Mouse (Mus musculus): ENCODE measurements at regions not wholly inside any gene's neighbourhood (a gene's known extent, or its start where the extent isn't known, plus 50 kb on each side); places are given as distances from the start of the nearest gene placed in this dataset.

GRCm38 (mm10) chr14:100461141-100462043 lies 176.9 kb upstream of the Klf12 start:
- Histone ChIP-seq H3K4me3 (no peak overlapping the region), H3K27me3 (ENCODE audit: control insufficient read depth, insufficient read depth, insufficient read length) (no peaks in the 10 kb centered on the region), H3K36me3 (ENCODE audit: control insufficient read depth, insufficient read depth) (no peaks in the 10 kb centered on the region), H3ac (ENCODE audit: control insufficient read depth, insufficient read length) (no peak overlapping the region), H3K4me2 (ENCODE audit: low read depth) (peak overlapping the region; percentile 4), H3K79me2 (ENCODE audit: control insufficient read depth, insufficient read depth) (no peaks in the 10 kb centered on the region)
- TF ChIP-seq TCF3 (IDR thresholded peaks at IDR 0.05; ENCODE audit: insufficient read length, low read depth), result no peak
- TF ChIP-seq MAX (IDR thresholded peaks at IDR 0.05; ENCODE audit: low read depth), result no peak
- TF ChIP-seq REST (IDR thresholded peaks at IDR 0.05; ENCODE audit: insufficient read depth, insufficient read length), result no peak
- no peak for TF ChIP-seq CEBPB (IDR thresholded peaks at IDR 0.05; ENCODE audit: insufficient read depth, poor library complexity, severe bottlenecking)
- no peak for TF ChIP-seq POLR2AphosphoS2 (IDR thresholded peaks at IDR 0.05; ENCODE audit: insufficient read length, low read depth)
- TF ChIP-seq MYOD1 (IDR thresholded peaks at IDR 0.05; ENCODE audit: control insufficient read depth in 1 of 3, insufficient read length in 2 of 3, low read depth in 2 of 3), result no peak
- TF ChIP-seq POLR2A (IDR thresholded peaks at IDR 0.05; ENCODE audit: insufficient read length, low read depth), result no peak
- no peak for TF ChIP-seq MYOG (IDR thresholded peaks at IDR 0.05; ENCODE audit: control insufficient read depth in 1 of 3, insufficient read depth in 1 of 3, insufficient read length in 2 of 3, low read depth in 2 of 3)
- TF ChIP-seq SRF (IDR thresholded peaks at IDR 0.05; ENCODE audit: control insufficient read depth, insufficient read length, low read depth), result no peak
- TF ChIP-seq TCF12 (IDR thresholded peaks at IDR 0.05; ENCODE audit: insufficient read depth, poor library complexity, severe bottlenecking), result no peak
- TF ChIP-seq USF1 (IDR thresholded peaks at IDR 0.05; ENCODE audit: low read depth), result no peak

- Histone ChIP-seq H3ac (ENCODE audit: control insufficient read depth, insufficient read length) (no peak overlapping the region), H3K79me2 (ENCODE audit: control insufficient read depth, insufficient read depth) (no peaks in the 10 kb centered on the region), H3K4me3 (no peak overlapping the region), H3K27me3 (ENCODE audit: control insufficient read depth, insufficient read depth, insufficient read length) (no peaks in the 10 kb centered on the region), H3K36me3 (ENCODE audit: control insufficient read depth, insufficient read depth) (no peaks in the 10 kb centered on the region), H3K4me2 (ENCODE audit: low read depth) (no peak overlapping the region)
- TF ChIP-seq TCF3 (IDR thresholded peaks at IDR 0.05; ENCODE audit: insufficient read length, low read depth) (no peak), SRF (IDR thresholded peaks at IDR 0.05; ENCODE audit: control insufficient read depth, insufficient read length, low read depth) (no peak)
These were observed 175.3 kb upstream of the Klf12 start for GRCm38 (mm10) chr14:100459601-100460290.

- no peak overlapping the region for H3K4me3 ChIP-seq
- no peak overlapping the region for H3ac ChIP-seq (ENCODE audit: control insufficient read depth, insufficient read length)
- H3K79me2 ChIP-seq (ENCODE audit: control insufficient read depth, insufficient read depth), result no peaks in the 10 kb centered on the region
- H3K27me3 ChIP-seq (ENCODE audit: control insufficient read depth, insufficient read depth, insufficient read length), result no peaks in the 10 kb centered on the region
- no peak for TF ChIP-seq CEBPB (IDR thresholded peaks at IDR 0.05; ENCODE audit: insufficient read depth, poor library complexity, severe bottlenecking)
- TF ChIP-seq E2F4 (IDR thresholded peaks at IDR 0.05; ENCODE audit: insufficient read depth), result no peak
- H3K4me2 ChIP-seq (ENCODE audit: low read depth), result no peak overlapping the region
- H3K36me3 ChIP-seq (ENCODE audit: control insufficient read depth, insufficient read depth), result no peaks in the 10 kb centered on the region
These were observed 174.4 kb upstream of the Klf12 start for GRCm38 (mm10) chr14:100458727-100459447.

- Histone ChIP-seq H3K36me3 (ENCODE audit: control insufficient read depth, insufficient read depth) (no peaks in the 10 kb centered on the region), H3K27me3 (ENCODE audit: control insufficient read depth, insufficient read depth, insufficient read length) (no peaks in the 10 kb centered on the region), H3K4me3 (no peak overlapping the region), H3K79me2 (ENCODE audit: control insufficient read depth, insufficient read depth) (no peaks in the 10 kb centered on the region), H3K4me2 (ENCODE audit: low read depth) (no peak overlapping the region), H3ac (ENCODE audit: control insufficient read depth, insufficient read length) (no peak overlapping the region)
- TF ChIP-seq CEBPB (IDR thresholded peaks at IDR 0.05; ENCODE audit: insufficient read depth, poor library complexity, severe bottlenecking), result no peak
- TF ChIP-seq POLR2A (IDR thresholded peaks at IDR 0.05; ENCODE audit: insufficient read length, low read depth), result no peak
- TF ChIP-seq POLR2AphosphoS2 (IDR thresholded peaks at IDR 0.05; ENCODE audit: insufficient read length, low read depth), result no peak
- no peak for TF ChIP-seq TCF3 (IDR thresholded peaks at IDR 0.05; ENCODE audit: insufficient read length, low read depth)
These were observed 173.6 kb upstream of the Klf12 start for GRCm38 (mm10) chr14:100457870-100458726.

GRCm38 (mm10) chr14:100446130-100446529 lies 161.7 kb upstream of the Klf12 start:
- H3K36me3 ChIP-seq (ENCODE audit: control insufficient read depth, insufficient read depth), result no peaks in the 10 kb centered on the region
- no peak for TF ChIP-seq CEBPB (IDR thresholded peaks at IDR 0.05; ENCODE audit: insufficient read depth, poor library complexity, severe bottlenecking)
- TF ChIP-seq TCF3 (IDR thresholded peaks at IDR 0.05; ENCODE audit: insufficient read length, low read depth), result no peak
- TF ChIP-seq USF1 (IDR thresholded peaks at IDR 0.05; ENCODE audit: low read depth), result no peak
- no peak for TF ChIP-seq POLR2A (IDR thresholded peaks at IDR 0.05; ENCODE audit: insufficient read length, low read depth)
- TF ChIP-seq SRF (IDR thresholded peaks at IDR 0.05; ENCODE audit: control insufficient read depth, insufficient read length, low read depth), result no peak
- no peak for TF ChIP-seq REST (IDR thresholded peaks at IDR 0.05; ENCODE audit: insufficient read depth, insufficient read length)
- TF ChIP-seq MYOD1 (IDR thresholded peaks at IDR 0.05; ENCODE audit: control insufficient read depth in 1 of 3, insufficient read length in 2 of 3, low read depth in 2 of 3), result no peak
- no peak for TF ChIP-seq POLR2AphosphoS2 (IDR thresholded peaks at IDR 0.05; ENCODE audit: insufficient read length, low read depth)
- no peak for TF ChIP-seq E2F4 (IDR thresholded peaks at IDR 0.05; ENCODE audit: insufficient read depth)
- no peak for TF ChIP-seq TCF12 (IDR thresholded peaks at IDR 0.05; ENCODE audit: insufficient read depth, poor library complexity, severe bottlenecking)
- no peak for TF ChIP-seq MYOG (IDR thresholded peaks at IDR 0.05; ENCODE audit: control insufficient read depth in 1 of 3, insufficient read depth in 1 of 3, insufficient read length in 2 of 3, low read depth in 2 of 3)
- no peak for TF ChIP-seq MAX (IDR thresholded peaks at IDR 0.05; ENCODE audit: low read depth)
- no peak overlapping the region for H3ac ChIP-seq (ENCODE audit: control insufficient read depth, insufficient read length)
- no peak overlapping the region for H3K4me3 ChIP-seq
- no peaks in the 10 kb centered on the region for H3K79me2 ChIP-seq (ENCODE audit: control insufficient read depth, insufficient read depth)
- no peaks in the 10 kb centered on the region for H3K27me3 ChIP-seq (ENCODE audit: control insufficient read depth, insufficient read depth, insufficient read length)
- no peak overlapping the region for H3K4me2 ChIP-seq (ENCODE audit: low read depth)

Data from myocyte (in vitro differentiated cells).